23 mouse cellular contexts compared by ENCODE assay signal in genomic region chrX:150981621-150982020, GRCm38 (mm10). TPM values are rescaled to one million over a fixed set of nuclear protein-coding genes. Genes with fewer than 3 reads are reported as not detected.
A peak's percentile ranks its signal among the peaks of the same experiment; 100 is the strongest.
DNase-seq lines count a peak whose midpoint lies in the region; TF ChIP-seq lines count a peak whose summit lies in the region.
"Had no signal": no experiment of that assay in that cellular context is flagged by ENCODE, and none has a peak within 500 bp of the region (broad histone marks: within the 10 kb centered on the region; RNA-seq: fewer than 3 reads in every experiment).

No protein-coding gene starts in this region.

- TF ChIP-seq POLR2A in CH12.LX (IDR thresholded peaks at IDR 0.05; ENCODE audit: low read depth, low read length): no peak

- no peak overlapping the region for H3K4me3 ChIP-seq in CH12.LX (replicated peaks in 1 of 3; ENCODE audit: low read depth in 2 of 3, low read length in 2 of 3, poor library complexity in 1 of 3)
- H3K4me3 ChIP-seq in hindbrain, embryonic 10.5 days: no peak overlapping the region
- H3K4me3 ChIP-seq: embryonic facial prominence, embryonic 10.5 days; forebrain, embryonic 15.5 days; heart, embryonic 12.5 days; limb, embryonic 10.5 days; myocyte; neural tube, embryonic 13.5 days had no signal

- H3K4me2 ChIP-seq in CH12.LX (ENCODE audit: insufficient read depth, low read depth, poor library complexity, severe bottlenecking): no peak overlapping the region
- H3K4me2 ChIP-seq: forebrain, embryonic 15.5 days; heart, embryonic 12.5 days; neural tube, embryonic 13.5 days had no signal

- dilution Hi-C loops in CH12.LX (cut with MboI; ENCODE audit: extremely low pct_ligation_motif_present, extremely low pct_unique_long_range_greater_than_20kb, low sequenced_read_pairs): no loop called here

- peaks cover 19 to 36% of the 10 kb centered on the region in 2 experiments for H3K36me3 ChIP-seq in CH12.LX (replicated peaks in 1 of 2; ENCODE audit: control insufficient read depth in 1 of 2, insufficient read depth in 1 of 2, low read length in 1 of 2)
- peaks cover 30% of the 10 kb centered on the region for H3K36me3 ChIP-seq in hindbrain, embryonic 10.5 days

- no peak for TF ChIP-seq CTCF in CH12.LX (conservative IDR thresholded peaks at IDR 0.05 in 1 of 2, IDR thresholded peaks at IDR 0.05 in 1 of 2; ENCODE audit: low read depth in 2 of 2, low read length in 2 of 2)

- no peaks in the 10 kb centered on the region for H3K9me3 ChIP-seq in CH12.LX (replicated peaks; ENCODE audit: low read length)
- no peaks in the 10 kb centered on the region for H3K9me3 ChIP-seq in hindbrain, embryonic 10.5 days
- H3K9me3 ChIP-seq: embryonic facial prominence, embryonic 10.5 days; forebrain, embryonic 15.5 days; G1E; heart, embryonic 12.5 days; limb, embryonic 10.5 days; neural tube, embryonic 13.5 days had no signal

- H3K27ac ChIP-seq in CH12.LX (ENCODE audit: insufficient read depth, low read depth): no peak overlapping the region
- H3K27ac ChIP-seq in hindbrain, embryonic 10.5 days: no peak overlapping the region
- H3K27ac ChIP-seq: embryonic facial prominence, embryonic 10.5 days; forebrain, embryonic 15.5 days; hindbrain, postnatal 0 days; limb, embryonic 10.5 days; macrophage; neural tube, embryonic 13.5 days had no signal

- in situ Hi-C loops in CH12.LX (cut with MboI; ENCODE audit: low pct_ligation_motif_present, low pct_unique_long_range_greater_than_20kb, low sequenced_read_pairs): no loop called here

- no peaks in the 10 kb centered on the region for H3K27me3 ChIP-seq in CH12.LX (replicated peaks)
- peaks cover 3% of the 10 kb centered on the region; the same call in 1 of the 2 replicates for H3K27me3 ChIP-seq in hindbrain, embryonic 10.5 days (ENCODE audit: insufficient read depth, poor library complexity, severe bottlenecking)
- H3K27me3 ChIP-seq: forebrain, embryonic 15.5 days; heart, embryonic 12.5 days; neural tube, embryonic 13.5 days had no signal

- H3K4me1 ChIP-seq in CH12.LX (ENCODE audit: control insufficient read depth in 1 of 2, insufficient read depth in 2 of 2): peaks cover 0 to 9% of the 10 kb centered on the region in 2 experiments; a peak in 1 of 4 replicates
- no peaks in the 10 kb centered on the region for H3K4me1 ChIP-seq in hindbrain, embryonic 10.5 days (replicated peaks)
- H3K4me1 ChIP-seq: embryonic facial prominence, embryonic 10.5 days; forebrain, embryonic 15.5 days; heart, embryonic 12.5 days; limb, embryonic 10.5 days; neural tube, embryonic 13.5 days had no signal

- WGBS in hindbrain, embryonic 10.5 days: 69% methylated on average over 1 of the region's 1 CpGs

- DNase-seq in kidney, adult 9 months: peak; percentile 12
- DNase-seq in kidney, adult 8-10 months: no peak
- DNase-seq in lung, postnatal 25 days (ENCODE audit: low spot score): peak; percentile 26
- DNase-seq in lung, postnatal 14 days: no peak
- peak; percentile 45 for DNase-seq in CH12.LX (ENCODE audit: extremely low read depth)
- peak; percentile 23 for DNase-seq in telencephalon, adult 2 months (ENCODE audit: low read depth, low spot score)
- DNase-seq in hindbrain, embryonic 10.5 days (ENCODE audit: low spot score): no peak
- DNase-seq: adrenal gland, adult 2 months; cerebellum, adult 11-12 months; cerebellum, postnatal 10 days; gastrocnemius, postnatal 25 days; retina, postnatal 1 day; right cerebral cortex, postnatal 4 days; thymus, postnatal 4 days had no signal

- TF ChIP-seq RAD21 in CH12.LX (IDR thresholded peaks at IDR 0.05; ENCODE audit: low read depth, low read length): no peak

- H3K79me2 ChIP-seq in CH12.LX (replicated peaks; ENCODE audit: control insufficient read depth, extremely low read depth, insufficient read depth, poor library complexity, severe bottlenecking): no peaks in the 10 kb centered on the region

- peak; percentile 63 for TF ChIP-seq EP300 in CH12.LX (IDR thresholded peaks at IDR 0.05; ENCODE audit: low read length)

- no peak overlapping the region for H3K9ac ChIP-seq in CH12.LX (ENCODE audit: insufficient read depth, low read depth)
- H3K9ac ChIP-seq: forebrain, embryonic 15.5 days; heart, embryonic 12.5 days; neural tube, embryonic 13.5 days had no signal

TF ChIP-seq in CH12.LX, 34 proteins besides CTCF, POLR2A, EP300 and RAD21:
- TF ChIP-seq JUND (conservative IDR thresholded peaks at IDR 0.05; ENCODE audit: low read depth, low read length) (0 out of 2 replicates have a peak, but pooled peaks have one; percentile 35), MAFK (IDR thresholded peaks at IDR 0.05; ENCODE audit: insufficient replicate concordance, low read length) (no peak), SIN3A (IDR thresholded peaks at IDR 0.05; ENCODE audit: low read length) (0 out of 2 replicates have a peak, but pooled peaks have one; percentile 21), IRF4 (IDR thresholded peaks at IDR 0.05; ENCODE audit: low read depth, low read length) (peak; percentile 78), BHLHE40 (IDR thresholded peaks at IDR 0.05; ENCODE audit: low read depth, low read length) (peak; percentile 52), ETS1 (conservative IDR thresholded peaks at IDR 0.05; ENCODE audit: low read depth, low read length) (peak; percentile 33; the same call in 1 of the 2 replicates)
TF ChIP-seq in CH12.LX: peak in this region for 5.

RNA-seq across cellular contexts. Expression of gene Gnl3l, which starts 35.5 kb away (rescaled TPM):
- total RNA-seq in CH12.LX (2012; rRNA removed): 32.3 and 41.0 TPM in 2 replicates
- 63.8 and 66.2 TPM in 2 replicates for total RNA-seq in CH12.LX (2014; rRNA removed)
- polyA plus RNA-seq in CH12.LX (2012; ENCODE audit: insufficient read length, low read depth): 38.4 and 39.9 TPM in 2 replicates
- polyA plus RNA-seq in hindbrain, embryonic 10.5 days (2016; fragmentation: Nextera tagmentation; extraction: Ambion mirVana): 38.6 and 40.1 TPM in 2 replicates

Comparison
In these comparisons a context has a peak if more than half of its experiments do, and no peak if none do; other contexts are left out.
1. DNase-seq: peak in kidney, adult 9 months (single experiment), lung, postnatal 25 days (single experiment), CH12.LX (single experiment) and telencephalon, adult 2 months (single experiment); none in kidney, adult 8-10 months (0 of 2), lung, postnatal 14 days (single experiment) and hindbrain, embryonic 10.5 days (single experiment).